Mouse (Mus musculus) liver, embryonic 12.5 days (tissue): ENCODE results near the gene C1rb. TPM values are rescaled to one million over a fixed set of nuclear protein-coding genes. Genes with fewer than 3 reads are reported as not detected.
"Not testable (repeated sequence)": the region's sequence is repeated elsewhere in the genome, so short reads cannot be mapped to it uniquely, and the experiment has no call there.

Experiments used
- ATAC-seq: fragments of 200-750 bp; cut with Nextera tagmentation; 2 replicates; pipeline ENCODE4 v1.8.0; 2017; ENCODE audit warnings: moderate number of reproducible peaks, mild to moderate bottlenecking, moderate library complexity
- H3K27ac ChIP-seq: fragments of 300-500 bp; sonication (generic); 2 replicates; pipeline ENCODE4 v1.5.1; 2016; ENCODE audit warnings: mild to moderate bottlenecking
- H3K27me3 ChIP-seq: fragments of 300-500 bp; sonication (generic); replicated peaks from 2 replicates; pipeline ENCODE4 v1.6.1; 2016; ENCODE audit warnings: mild to moderate bottlenecking, moderate library complexity
- H3K36me3 ChIP-seq: fragments of 300-500 bp; sonication (generic); 2 replicates; pipeline ENCODE4 v1.6.1; 2016; ENCODE audit warnings: mild to moderate bottlenecking, moderate library complexity
- H3K4me1 ChIP-seq: fragments of 300-500 bp; sonication (generic); 2 replicates; pipeline ENCODE4 v1.6.1; 2016
- H3K4me2 ChIP-seq: fragments of 300-500 bp; sonication (generic); 2 replicates; pipeline ENCODE4 v1.6.1; 2016; ENCODE audit warnings: mild to moderate bottlenecking, moderate library complexity
- H3K4me3 ChIP-seq: fragments of 300-500 bp; sonication (generic); 2 replicates; pipeline ENCODE4 v1.5.1; 2016; ENCODE audit warnings: mild to moderate bottlenecking, moderate library complexity
- H3K9ac ChIP-seq: fragments of 300-500 bp; sonication (generic); 2 replicates; pipeline ENCODE4 v1.6.1; 2016; ENCODE audit warnings: mild to moderate bottlenecking, moderate library complexity
- H3K9me3 ChIP-seq: fragments of 300-500 bp; sonication (generic); replicated peaks from 2 replicates; pipeline ENCODE4 v1.6.1; 2016; ENCODE audit warnings: mild to moderate bottlenecking, moderate library complexity
- WGBS: fragments of 180-500 bp; shearing (Covaris S2); methylation state at CpG from one replicate; pipeline ENCODE4 v1.1.7; 2016; ENCODE audit not compliant: insufficient replicate concordance; 5-methylcytosine and 5-hydroxymethylcytosine counted together
- polyA plus RNA-seq: library from polyadenylated mRNA; unstranded; fragments of >200 nt; fragmentation: Nextera tagmentation; extraction: Ambion mirVana; gene quantifications from 2 replicates; pipeline ENCODE4 v1.2.1, GENCODE M21; 2016

C1rb gene
- polyA plus RNA-seq, 1 experiment from 2014 or later, result not detected

DNA sequence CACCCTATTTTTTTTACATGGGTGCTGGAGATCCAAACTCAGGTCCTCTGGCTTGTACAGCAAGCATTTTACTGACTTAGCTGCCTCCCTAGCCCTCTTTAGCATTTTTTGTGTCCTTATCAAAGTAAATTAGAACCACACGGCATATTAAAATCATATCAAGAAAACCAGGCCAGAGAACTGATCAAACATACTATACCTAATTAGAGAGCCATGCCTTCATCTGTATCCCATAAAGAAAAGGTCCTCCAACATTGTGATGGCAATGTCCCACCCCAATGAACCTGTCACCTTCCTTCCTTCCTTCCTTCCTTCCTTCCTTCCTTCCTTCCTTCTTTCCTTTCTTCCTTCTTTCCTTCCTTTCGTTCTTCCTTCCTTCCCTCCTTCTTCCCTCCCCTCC is 14.1 kb upstream of the C1rb start:
- not testable (repeated sequence) for H3K36me3 ChIP-seq, H3K27me3 ChIP-seq, H3K4me3 ChIP-seq, H3K4me1 ChIP-seq, H3K4me2 ChIP-seq, ATAC-seq, H3K9ac ChIP-seq, H3K27ac ChIP-seq, H3K9me3 ChIP-seq
- 57% methylated on average over 2 of the region's 2 CpGs for WGBS

- H3K27me3 ChIP-seq, H3K4me3 ChIP-seq, H3K36me3 ChIP-seq, H3K9ac ChIP-seq, H3K27ac ChIP-seq, H3K9me3 ChIP-seq, H3K4me2 ChIP-seq, ATAC-seq, H3K4me1 ChIP-seq: not testable (repeated sequence)
- 64% methylated on average over 4 of the region's 4 CpGs for WGBS
These were observed 8.9 kb upstream of the C1rb start for GRCm38 (mm10) chr6:124561156-124561555.

DNA sequence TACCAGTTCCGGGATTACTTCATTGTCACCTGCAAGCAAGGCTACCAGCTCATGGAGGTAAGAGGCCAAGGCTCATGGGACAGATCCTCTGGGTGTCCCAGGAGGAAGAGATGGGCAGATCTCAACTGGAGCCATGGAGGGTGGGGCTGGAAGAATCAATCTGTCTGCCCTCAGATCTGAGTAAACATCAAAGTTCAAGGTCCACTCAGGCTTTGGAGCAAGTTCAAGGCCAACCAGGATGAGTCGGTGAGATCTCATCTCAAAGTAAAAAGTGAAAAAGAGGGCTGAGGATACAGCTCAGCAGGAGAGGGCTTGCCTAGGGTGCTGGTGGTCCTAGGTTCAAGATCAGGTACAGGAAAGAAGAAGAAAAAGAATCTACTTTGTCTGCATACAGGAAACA is 8.5 kb upstream of the C1rb start:
- H3K4me3 ChIP-seq, H3K27ac ChIP-seq, H3K27me3 ChIP-seq, H3K4me1 ChIP-seq, H3K36me3 ChIP-seq, H3K4me2 ChIP-seq, ATAC-seq, H3K9me3 ChIP-seq, H3K9ac ChIP-seq: not testable (repeated sequence)
- 69% methylated on average over 2 of the region's 2 CpGs for WGBS

DNA sequence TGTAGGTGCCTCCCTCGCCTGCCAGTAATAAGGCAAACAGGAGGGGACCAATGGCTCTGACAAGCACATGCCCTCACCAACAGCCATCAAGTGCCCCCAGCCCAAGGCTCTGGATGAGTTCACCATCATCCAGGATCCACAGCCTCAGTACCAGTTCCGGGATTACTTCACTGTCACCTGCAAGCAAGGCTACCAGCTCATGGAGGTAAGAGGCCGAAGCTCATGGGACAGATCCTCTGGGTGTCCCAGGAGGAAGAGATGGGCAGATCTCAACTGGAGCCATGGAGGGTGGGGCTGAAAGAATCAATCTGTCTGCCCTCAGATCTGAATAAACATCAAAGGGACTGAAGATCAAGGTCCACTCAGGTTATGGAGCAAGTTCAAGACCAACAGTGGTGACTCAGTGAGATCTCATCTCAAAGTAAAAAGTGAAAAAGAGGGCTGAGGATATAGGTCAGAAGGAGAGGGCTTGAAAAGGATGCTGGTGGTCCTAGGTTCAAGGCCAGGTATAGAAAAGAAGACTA is 5.1 kb downstream of the C1rb start:
- not testable (repeated sequence) for H3K36me3 ChIP-seq, H3K9me3 ChIP-seq, H3K27ac ChIP-seq, H3K4me2 ChIP-seq, H3K4me1 ChIP-seq, H3K4me3 ChIP-seq, H3K9ac ChIP-seq, H3K27me3 ChIP-seq, ATAC-seq
- 59% methylated on average over 3 of the region's 3 CpGs for WGBS

DNA sequence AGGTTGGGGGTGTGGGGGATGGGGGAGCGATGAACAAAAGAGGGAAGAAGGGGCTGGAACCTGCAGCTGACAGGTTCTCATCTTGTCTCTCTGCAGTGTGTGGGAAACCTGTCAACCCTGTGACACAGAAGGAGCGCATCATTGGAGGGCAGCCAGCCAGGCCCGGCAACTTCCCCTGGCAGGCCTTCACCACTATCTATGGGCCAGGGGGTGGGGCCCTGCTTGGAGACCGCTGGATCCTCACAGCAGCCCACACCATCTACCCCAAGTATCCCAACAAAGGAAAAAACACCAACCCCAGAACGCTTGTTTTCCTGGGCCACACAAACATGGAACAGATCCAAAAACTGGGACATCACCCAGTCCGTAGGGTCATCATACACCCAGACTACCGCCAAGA is 10.1 kb downstream of the C1rb start:
- H3K9me3 ChIP-seq, H3K27ac ChIP-seq, ATAC-seq, H3K4me1 ChIP-seq, H3K4me3 ChIP-seq, H3K27me3 ChIP-seq, H3K9ac ChIP-seq, H3K36me3 ChIP-seq, H3K4me2 ChIP-seq: not testable (repeated sequence)
- WGBS, result 68% methylated on average over 7 of the region's 7 CpGs

DNA sequence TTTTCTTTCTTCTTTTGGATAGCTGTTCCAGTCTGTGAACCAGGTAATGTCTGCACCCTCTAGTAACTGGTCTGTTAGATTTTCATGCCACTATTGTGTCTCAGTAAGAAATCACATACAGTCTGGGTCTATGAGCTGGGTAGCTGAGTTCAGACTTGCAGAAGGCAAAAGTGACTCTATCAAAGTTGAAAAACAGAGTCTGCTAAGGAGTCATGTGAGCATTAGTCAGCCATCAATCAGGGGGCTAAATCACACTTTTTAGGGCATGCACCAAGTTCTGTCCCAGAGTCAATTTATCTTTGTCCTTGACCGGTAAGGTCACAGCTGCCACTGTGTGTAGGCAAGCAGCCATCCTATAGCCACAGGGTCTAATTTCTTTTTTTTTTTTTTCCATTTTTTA is 12.1 kb downstream of the C1rb start:
- Histone ChIP-seq H3K27ac (no peak overlapping the region), H3K36me3 (no peaks in the 10 kb centered on the region), H3K27me3 (no peaks in the 10 kb centered on the region), H3K9ac (no peak overlapping the region), H3K4me1 (no peaks in the 10 kb centered on the region), H3K4me3 (no peak overlapping the region), H3K4me2 (no peak overlapping the region), H3K9me3 (no peaks in the 10 kb centered on the region)
- 74% methylated on average over 1 of the region's 1 CpGs for WGBS
- ATAC-seq, result no peak

DNA sequence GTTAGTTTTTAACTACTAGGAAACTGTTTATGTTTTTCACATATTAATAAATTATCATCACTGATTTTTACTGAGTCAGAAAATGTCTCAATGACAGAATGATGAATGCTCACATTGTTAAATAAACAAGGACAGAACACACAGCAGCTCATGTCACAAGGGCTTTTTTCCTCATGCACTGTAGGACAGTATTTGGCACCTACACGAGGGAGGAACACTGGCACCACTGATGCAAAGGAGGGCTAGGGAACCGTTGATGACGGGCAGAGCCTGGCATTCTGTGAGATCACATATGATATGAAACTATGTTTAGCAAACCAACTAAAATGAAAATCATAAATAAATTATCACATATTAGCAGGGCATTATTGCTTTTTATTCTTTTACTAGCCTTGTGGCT is 14.8 kb downstream of the C1rb start:
- WGBS, result 66% methylated on average over 3 of the region's 3 CpGs
- no peak overlapping the region for H3K4me3 ChIP-seq
- no peaks in the 10 kb centered on the region for H3K27me3 ChIP-seq
- no peaks in the 10 kb centered on the region for H3K36me3 ChIP-seq
- no peaks in the 10 kb centered on the region for H3K4me1 ChIP-seq
- ATAC-seq, result no peak
- H3K9me3 ChIP-seq, result no peaks in the 10 kb centered on the region
- no peak overlapping the region for H3K4me2 ChIP-seq
- H3K9ac ChIP-seq, result no peak overlapping the region
- H3K27ac ChIP-seq, result no peak overlapping the region

DNA sequence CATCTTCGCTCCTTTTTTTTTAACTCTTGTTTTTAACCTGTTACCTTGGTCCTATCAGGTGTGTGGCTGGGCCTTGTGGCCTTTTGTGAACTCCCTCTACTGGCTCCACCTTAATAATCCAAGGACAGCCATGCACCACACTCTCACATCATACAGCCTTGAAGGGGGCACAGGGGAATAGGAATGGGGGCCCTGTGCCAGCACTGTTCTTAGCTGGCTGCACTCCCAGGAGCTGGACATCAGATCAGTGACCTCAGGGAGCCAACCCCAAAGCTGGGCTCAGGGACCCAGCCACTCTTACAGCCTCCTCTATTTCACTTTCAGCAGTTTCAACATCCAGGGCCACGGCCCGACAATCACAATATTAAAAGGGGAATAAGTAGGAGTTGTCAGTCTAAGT is 15.7 kb downstream of the C1rb start:
- Histone ChIP-seq H3K4me3 (no peak overlapping the region), H3K4me2 (no peak overlapping the region), H3K9ac (no peak overlapping the region), H3K9me3 (no peaks in the 10 kb centered on the region), H3K27ac (no peak overlapping the region), H3K4me1 (no peaks in the 10 kb centered on the region), H3K36me3 (no peaks in the 10 kb centered on the region), H3K27me3 (no peaks in the 10 kb centered on the region)
- no peak for ATAC-seq
- WGBS, result 87% methylated on average over 3 of the region's 3 CpGs

DNA sequence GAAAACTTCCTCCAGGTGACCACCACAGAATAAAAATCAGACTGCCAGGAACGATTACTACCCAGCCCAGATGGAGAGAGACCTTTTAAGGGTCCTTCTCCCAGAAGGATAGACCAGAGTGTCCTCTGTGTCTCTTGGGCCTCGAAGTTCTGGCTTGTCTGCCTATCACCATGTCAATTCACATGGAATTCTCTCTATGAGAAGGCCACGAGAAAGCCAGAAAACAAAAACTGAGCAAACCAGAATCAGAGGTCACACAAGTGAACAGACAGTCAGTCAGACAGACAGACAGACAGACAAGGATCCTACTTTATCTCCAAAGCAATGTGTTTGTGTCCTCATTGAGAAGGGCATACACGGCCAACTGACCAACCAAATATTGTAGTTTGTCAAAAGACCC is 16.2 kb downstream of the C1rb start:
- 45% methylated on average over 4 of the region's 4 CpGs for WGBS
- Histone ChIP-seq H3K27ac (no peak overlapping the region), H3K36me3 (no peaks in the 10 kb centered on the region), H3K4me1 (no peaks in the 10 kb centered on the region), H3K4me2 (no peak overlapping the region), H3K9me3 (no peaks in the 10 kb centered on the region), H3K27me3 (no peaks in the 10 kb centered on the region), H3K9ac (no peak overlapping the region), H3K4me3 (no peak overlapping the region)
- ATAC-seq, result no peak

DNA sequence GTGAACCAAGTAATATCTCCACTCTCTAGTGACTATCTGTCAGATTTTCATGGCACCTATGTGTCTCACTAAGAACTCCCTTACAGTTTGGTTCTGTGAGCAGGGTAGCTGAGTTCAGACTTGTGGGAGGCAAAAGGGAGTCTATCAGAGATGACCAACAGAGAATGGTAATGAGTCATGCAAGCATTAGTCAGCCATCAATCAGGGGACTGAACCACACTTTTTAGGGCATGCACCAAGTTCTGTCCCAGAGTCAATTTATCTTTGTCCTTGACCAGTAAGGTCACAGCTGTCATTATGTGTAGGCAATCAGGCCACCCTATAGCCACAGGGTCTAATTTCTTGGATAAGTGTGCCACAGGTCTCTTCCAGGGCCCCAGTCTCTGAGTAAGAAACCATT is 18.7 kb downstream of the C1rb start:
- Histone ChIP-seq H3K9me3 (no peaks in the 10 kb centered on the region), H3K4me2 (no peak overlapping the region), H3K4me3 (no peak overlapping the region), H3K27ac (no peak overlapping the region), H3K9ac (no peak overlapping the region), H3K36me3 (no peaks in the 10 kb centered on the region), H3K4me1 (no peaks in the 10 kb centered on the region), H3K27me3 (no peaks in the 10 kb centered on the region)
- no peak for ATAC-seq

DNA sequence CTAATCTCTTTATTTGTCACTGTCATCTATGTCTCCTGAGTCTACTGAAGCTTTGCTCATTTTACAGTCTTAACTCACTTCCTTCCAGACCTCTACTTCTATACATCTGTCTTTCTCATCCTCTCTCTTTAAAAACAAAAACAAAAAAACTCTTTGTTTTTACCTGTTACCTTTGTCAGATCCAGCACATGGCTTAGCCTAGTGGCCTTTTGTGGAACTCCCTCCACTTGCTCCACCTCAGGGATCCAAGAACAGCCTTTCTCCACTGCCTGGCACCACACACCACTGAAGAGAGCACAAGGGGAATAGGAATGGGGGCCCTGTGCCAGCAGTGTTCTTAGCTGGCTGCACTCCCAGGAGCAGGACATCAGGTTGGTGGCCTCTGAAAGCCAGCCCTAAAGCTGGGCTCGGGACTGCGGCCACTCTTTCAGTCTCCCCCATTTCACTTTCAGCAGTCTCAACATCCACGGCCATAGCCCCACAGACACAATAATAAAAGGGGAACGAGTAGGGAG is 22.1 kb downstream of the C1rb start:
- H3K4me2 ChIP-seq, result no peak overlapping the region
- no peaks in the 10 kb centered on the region for H3K36me3 ChIP-seq
- no peaks in the 10 kb centered on the region for H3K9me3 ChIP-seq
- no peaks in the 10 kb centered on the region for H3K27me3 ChIP-seq
- no peaks in the 10 kb centered on the region for H3K4me1 ChIP-seq
- 70% methylated on average over 4 of the region's 4 CpGs for WGBS
- no peak for ATAC-seq
- no peak overlapping the region for H3K4me3 ChIP-seq
- H3K27ac ChIP-seq, result no peak overlapping the region
- no peak overlapping the region for H3K9ac ChIP-seq

GRCm38 (mm10) chr6:124593121-124593520 is 23.0 kb downstream of the C1rb start:
- WGBS, result 74% methylated on average over 8 of the region's 8 CpGs
- Histone ChIP-seq H3K27me3 (no peaks in the 10 kb centered on the region), H3K27ac (no peak overlapping the region), H3K4me2 (no peak overlapping the region), H3K36me3 (no peaks in the 10 kb centered on the region), H3K4me3 (no peak overlapping the region), H3K9me3 (no peaks in the 10 kb centered on the region), H3K9ac (no peak overlapping the region), H3K4me1 (no peaks in the 10 kb centered on the region)
- ATAC-seq, result no peak

- 81% methylated on average over 4 of the region's 4 CpGs for WGBS
These were observed 31.9 kb downstream of the C1rb start for GRCm38 (mm10) chr6:124602031-124602430.

More at GRCm38 (mm10) chr6:124602031-124602430, 31.9 kb downstream of the C1rb start:
- no peak overlapping the region for H3K9ac ChIP-seq
- ATAC-seq, result no peak
- peaks cover 5% of the 10 kb centered on the region; the same call in 1 of the 2 replicates for H3K9me3 ChIP-seq
- H3K4me3 ChIP-seq, result no peak overlapping the region
- H3K27ac ChIP-seq, result no peak overlapping the region
- no peaks in the 10 kb centered on the region for H3K27me3 ChIP-seq
- no peak overlapping the region for H3K4me2 ChIP-seq
- H3K4me1 ChIP-seq, result no peaks in the 10 kb centered on the region
- H3K36me3 ChIP-seq, result no peaks in the 10 kb centered on the region
